Mouse (Mus musculus): Measurements from ENCODE around the gene Dip2c.

The Dip2c gene

GRCm38 (mm10) chr13:9424434-9424833 lies 148.1 kb downstream of the Dip2c start:
- DNase-seq (ENCODE audit: low read depth, low spot score), result no peak

GRCm38 (mm10) chr13:9426267-9426666 lies 149.9 kb downstream of the Dip2c start:
- DNase-seq (ENCODE audit: low read depth, low spot score), result no peak

DNA sequence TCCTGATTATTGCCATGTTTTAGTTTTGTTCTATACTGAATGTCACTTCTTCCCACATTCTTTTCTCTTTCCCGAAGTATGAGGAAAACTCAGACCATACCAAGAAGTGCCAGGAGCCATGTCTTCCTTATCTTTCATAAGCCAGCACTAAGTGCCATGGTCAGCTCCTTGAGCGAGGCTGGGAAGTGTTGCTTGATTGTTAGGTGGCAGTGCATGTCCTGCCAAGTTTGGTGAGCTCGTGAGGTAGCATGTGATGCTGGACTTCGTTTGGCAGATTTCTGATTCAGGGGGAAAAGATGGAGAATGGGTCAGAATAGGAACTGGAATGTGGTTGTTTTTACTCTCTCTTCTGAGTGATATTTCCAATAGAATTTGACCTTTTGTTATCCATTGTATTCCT lies 150.5 kb downstream of the Dip2c start:
- no peak for DNase-seq (ENCODE audit: low read depth, low spot score)

GRCm38 (mm10) chr13:9429884-9430283 lies 153.6 kb downstream of the Dip2c start:
- DNase-seq (ENCODE audit: low read depth, low spot score), result no peak

GRCm38 (mm10) chr13:9430724-9431123 lies 154.4 kb downstream of the Dip2c start:
- DNase-seq (ENCODE audit: low read depth, low spot score), result no peak

DNA sequence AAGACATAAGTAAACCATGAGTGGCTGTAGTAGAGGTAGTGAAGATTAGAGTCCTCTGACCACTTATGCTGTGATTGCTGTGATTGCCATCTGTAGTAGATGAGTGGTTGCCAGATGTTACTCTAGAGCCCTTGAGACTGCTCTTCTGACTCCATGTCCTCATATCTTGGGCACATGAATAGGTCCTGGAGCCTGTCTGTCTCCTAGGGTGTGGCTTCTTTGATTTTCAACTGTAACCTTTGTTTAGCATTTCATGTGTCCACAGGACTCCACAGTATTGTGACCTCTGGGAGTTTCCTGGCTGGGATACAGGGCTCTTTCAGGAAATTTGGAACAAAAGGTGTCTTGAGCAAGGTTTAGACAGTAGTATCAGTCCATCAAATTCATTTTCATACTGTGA lies 155.1 kb downstream of the Dip2c start:
- peak; percentile 32 for DNase-seq (ENCODE audit: low read depth, low spot score)

DNA sequence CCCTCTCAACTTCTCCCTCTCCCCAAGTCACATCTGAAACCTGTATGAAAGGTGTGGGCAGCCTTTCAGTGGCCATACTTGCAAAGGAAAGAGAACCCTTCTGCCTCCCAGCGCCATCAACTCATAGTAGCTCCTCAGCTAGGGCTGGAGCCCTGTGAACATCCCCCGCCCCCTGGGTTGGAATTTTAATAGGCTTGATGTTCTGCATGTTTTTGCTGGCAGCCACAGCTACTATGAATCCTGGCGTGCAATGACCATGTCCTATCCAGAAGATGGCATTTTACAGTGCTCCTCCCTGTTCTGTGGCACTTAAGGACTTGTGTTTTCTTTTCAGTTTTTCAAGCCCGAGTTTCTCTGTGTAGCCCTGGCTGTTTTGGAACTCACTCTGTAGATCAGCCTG lies 166.7 kb downstream of the Dip2c start:
- peak; percentile 18 for DNase-seq (ENCODE audit: low read depth, low spot score)

DNA sequence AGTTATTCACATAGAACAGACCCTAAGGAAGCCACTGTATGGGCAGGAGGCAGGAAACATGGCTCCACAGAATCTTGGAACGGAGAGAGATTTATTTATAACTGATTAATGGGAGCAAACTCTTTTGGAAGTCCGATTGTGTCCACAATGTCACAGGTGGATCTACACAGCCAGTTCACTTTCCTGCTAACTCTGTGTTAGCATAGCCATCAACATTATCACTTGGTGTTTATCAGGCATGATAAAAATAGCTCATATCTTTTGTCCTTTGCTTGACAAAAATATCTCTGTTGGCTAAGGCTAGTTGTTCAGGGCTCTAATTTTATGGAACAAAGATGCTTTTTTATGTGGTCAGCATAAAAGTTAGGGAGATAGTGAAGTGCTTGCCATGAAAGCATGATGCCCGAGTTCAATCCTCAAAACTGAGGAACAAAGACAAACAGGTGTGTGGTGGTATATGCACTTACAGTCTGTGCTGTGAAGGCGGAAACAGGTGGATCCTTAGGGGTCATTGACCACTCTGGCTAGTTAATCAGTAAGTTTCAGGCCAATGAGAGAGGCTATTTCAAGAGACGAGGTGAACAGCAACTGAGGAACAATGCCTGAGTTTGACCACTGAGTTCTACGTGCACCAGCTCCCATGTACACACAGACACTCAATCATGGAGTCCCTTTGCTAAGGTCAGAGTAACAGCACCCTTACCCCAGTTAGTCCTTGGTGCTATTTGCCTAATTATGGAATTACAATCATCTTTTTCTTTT lies 169.4 kb downstream of the Dip2c start:
- no peak for DNase-seq (ENCODE audit: low read depth, low spot score)

DNA sequence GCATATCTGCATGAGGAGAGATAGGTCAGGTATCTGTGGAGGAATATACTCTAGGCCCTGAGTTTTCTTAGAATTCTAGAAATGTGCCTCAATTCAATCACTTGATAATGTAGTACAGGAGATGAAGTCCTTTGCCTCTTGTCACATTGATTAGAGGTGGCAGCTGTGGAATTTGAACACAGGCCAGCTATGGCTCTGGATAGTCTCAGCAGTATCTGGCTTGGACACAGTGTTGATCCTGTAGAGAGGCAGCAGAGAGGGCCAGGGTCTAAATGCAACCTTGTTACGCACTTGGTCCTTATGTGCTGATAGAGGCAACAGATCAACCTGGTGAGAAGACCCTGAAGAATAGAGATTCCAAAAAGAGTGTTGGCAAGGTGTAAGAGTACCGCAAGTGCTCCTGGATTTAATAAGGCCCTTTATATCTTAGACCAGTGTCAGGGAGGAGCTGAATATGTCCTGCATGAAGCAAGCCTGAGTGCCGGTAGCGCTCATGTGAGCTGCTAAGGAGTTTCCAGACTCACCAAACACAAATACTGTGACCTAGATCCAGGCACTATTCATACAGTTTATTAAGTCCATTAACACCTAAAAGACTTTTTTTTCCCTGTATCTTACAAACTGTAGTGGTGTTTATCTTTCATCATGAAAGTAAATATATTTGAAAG lies 170.3 kb downstream of the Dip2c start:
- DNase-seq (ENCODE audit: low read depth, low spot score), result no peak

DNA sequence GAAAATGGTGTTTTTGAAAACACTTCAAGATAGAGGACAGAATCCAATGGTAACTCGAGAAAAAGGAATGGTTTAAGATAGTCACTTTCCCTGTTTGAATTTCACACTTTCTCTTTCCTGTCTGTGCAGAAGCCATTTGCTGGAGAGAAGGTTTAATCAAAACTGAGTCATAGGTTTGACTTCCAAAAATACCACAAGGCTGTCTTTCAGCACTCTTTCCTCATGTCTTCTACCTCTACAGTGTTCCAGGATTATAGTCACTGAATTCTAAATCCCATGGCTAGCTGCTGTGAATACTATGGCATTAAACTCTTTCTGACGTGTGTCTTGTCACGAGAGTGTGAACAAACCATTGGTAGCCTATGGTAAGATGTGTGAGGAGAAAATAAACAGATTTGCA lies 173.9 kb downstream of the Dip2c start:
- DNase-seq (ENCODE audit: low read depth, low spot score), result no peak

DNA sequence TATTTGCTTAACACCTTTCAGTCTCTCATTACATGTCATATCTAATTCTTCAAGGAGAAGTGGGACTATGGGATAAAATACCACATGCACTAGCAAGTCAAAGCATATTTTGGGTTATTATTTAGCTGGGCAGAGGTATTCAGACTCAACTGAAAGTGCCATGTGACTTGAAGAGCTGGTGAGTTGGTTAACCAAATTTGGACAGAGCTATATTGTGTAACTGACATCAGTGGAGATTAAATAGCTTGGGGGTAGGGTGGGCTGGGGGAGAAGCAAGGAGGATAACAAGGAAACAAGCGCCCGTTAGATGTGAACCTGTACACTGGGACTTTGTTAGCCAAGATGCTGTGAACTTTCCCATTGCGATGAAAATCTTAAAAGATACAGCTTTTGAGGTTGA lies 175.6 kb downstream of the Dip2c start:
- DNase-seq (ENCODE audit: low read depth, low spot score), result no peak

- DNase-seq (ENCODE audit: low read depth, low spot score), result peak; percentile 16
Observed at GRCm38 (mm10) chr13:9454426-9455177, 178.3 kb downstream of the Dip2c start.

DNA sequence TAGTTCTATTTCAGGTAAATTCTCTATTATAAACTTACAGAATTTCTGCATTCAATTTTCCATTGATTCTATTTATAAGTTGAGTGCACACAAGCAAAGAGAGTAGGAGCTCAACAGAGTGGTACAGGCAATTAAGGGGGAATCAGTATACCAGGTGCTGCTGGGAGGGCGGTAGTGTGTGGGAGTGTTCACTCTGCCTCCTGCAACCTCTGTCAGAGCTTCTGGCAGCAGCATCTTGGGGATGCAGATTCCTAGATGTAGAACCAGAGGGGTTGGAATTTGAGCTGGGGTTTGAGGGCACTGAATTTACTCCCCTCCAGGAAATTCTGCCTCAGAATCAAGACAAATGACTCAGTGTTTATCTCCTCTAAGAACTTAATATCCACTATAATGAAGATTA lies 179.7 kb downstream of the Dip2c start:
- DNase-seq (ENCODE audit: low read depth, low spot score), result no peak

DNA sequence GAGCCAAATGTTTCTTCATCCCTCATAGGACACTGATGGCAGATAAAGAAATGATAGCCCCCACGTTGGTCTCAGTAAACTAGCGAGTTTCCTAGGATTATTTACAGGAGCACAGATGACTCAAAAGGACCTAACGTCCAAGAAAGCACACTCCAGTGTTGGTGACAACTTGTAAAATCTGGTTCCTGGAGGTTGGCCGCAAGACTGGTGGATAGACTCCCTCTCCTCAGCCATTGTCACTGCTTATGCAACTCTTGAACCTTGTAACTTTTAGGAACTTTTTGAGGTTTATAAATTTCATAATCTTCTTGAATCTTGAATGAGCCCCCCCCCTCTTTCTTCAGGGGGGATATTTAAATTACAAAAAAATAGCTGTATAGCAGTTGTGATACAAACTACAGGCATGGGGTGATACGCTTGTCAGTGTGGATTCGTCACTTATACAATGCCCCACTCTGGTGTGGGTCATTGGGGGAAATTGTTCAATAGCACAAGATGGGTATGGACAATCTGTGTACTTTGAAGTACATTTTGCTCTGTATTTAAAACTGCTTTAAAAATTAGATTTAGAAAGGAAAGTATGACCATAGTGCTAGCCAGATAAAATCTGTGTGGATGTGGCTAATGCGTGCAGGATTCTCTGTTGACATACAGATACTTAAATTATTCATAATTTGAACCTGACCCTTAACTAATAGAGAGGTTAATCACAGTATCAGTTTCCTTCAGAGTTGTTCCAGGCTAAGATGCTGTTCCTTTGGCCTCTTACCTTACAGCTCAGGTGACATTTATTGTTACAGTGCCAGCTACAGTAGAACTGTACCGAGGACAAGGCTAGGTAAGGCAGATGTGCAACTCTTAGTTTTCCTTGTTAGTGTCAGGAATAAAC lies 181.3 kb downstream of the Dip2c start:
- DNase-seq (ENCODE audit: low read depth, low spot score), result no peak

GRCm38 (mm10) chr13:9464457-9464856 lies 188.1 kb downstream of the Dip2c start:
- no peak for DNase-seq (ENCODE audit: low read depth, low spot score)

DNA sequence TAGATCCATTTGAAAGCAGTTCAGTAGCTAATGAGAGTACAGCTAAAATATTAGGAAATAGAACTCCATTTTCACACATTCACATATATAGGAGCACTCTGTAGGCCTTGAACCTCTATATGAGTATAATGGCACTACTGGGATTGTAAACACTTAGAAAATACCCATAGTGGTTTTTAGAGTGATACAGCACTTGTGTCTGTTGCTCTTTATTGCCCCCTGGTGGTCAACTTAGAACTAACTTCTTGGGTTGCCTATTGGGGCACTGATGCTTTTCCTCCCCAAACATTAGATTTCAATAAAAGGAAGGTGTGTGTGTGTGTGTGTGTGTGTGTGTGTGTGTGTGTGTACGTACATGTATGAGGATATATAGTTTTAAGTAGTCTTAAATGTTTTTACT lies 190.9 kb downstream of the Dip2c start:
- peak; percentile 64 for DNase-seq (ENCODE audit: low read depth, low spot score)

DNA sequence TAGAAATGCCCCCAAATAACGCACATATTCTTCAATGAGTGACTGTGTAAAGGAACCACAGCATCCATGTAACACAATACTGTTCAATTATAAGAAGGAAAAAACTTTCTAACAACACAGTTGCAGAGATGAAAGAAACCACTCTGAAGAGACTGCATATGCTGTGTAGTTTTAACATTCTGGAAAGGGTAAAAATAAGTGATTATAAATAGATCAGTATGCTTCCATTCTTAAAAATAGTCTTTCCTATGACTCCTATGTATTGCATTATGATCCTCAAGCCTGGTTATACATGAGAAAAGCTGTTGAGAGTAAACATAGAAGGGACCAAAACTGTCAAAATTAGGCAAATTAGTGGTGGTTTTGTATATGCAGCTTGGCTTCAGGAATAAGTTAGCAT lies 197.1 kb downstream of the Dip2c start:
- DNase-seq (ENCODE audit: low read depth, low spot score), result no peak

DNA sequence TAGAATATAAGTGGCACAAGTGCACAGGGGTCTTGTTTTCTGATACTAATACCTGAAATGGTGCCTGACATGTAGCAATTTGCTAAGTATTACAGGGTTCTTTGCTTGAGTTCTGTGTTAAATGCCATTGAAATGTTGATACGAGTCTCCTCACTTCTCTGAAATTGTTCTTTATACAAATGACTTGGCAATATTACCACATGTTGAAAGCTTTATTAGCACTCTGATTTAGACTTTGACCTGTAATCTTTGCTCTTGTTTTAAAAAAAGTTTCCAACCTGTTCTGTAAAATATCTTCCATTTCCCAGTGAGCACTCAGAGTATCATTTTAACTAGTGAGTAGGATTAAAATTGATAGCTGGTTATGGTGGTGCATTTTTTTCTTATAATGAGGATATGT lies 205.4 kb downstream of the Dip2c start:
- no peak for DNase-seq (ENCODE audit: low read depth, low spot score)

DNA sequence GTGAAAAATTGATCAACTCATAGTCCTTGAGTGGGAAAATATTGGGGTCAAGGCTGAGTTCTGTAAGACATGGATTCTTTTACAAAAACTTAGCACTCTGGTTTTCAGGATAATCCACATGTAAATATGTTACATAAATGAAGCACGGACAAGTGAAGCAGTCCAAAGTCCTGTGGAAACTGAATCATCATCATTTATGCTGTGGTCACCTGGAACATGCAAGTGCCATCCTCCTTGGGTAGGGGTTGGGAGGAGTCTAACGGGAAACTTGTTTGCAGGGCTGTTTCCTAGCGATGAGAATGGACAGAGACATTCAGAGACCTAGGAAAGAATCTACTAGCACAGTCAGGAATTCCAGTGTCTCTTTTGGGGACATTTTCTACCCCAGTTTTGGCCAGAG lies 213.4 kb downstream of the Dip2c start:
- no peak for DNase-seq (ENCODE audit: low read depth, low spot score)

- DNase-seq (ENCODE audit: low read depth, low spot score), result peak; percentile 8
Observed at GRCm38 (mm10) chr13:9494726-9495125, 218.4 kb downstream of the Dip2c start.

GRCm38 (mm10) chr13:9504118-9504856 lies 228.0 kb downstream of the Dip2c start:
- DNase-seq (ENCODE audit: low read depth, low spot score), result no peak

Measured in R1 (cell line).